Mouse (Mus musculus) liver, embryonic 14.5 days (tissue): Measurements from ENCODE around the gene Commd1. TPM values are rescaled to one million over a fixed set of nuclear protein-coding genes. Genes with fewer than 3 reads are reported as not detected.

Experiments
- ATAC-seq: fragments of 200-750 bp; cut with Nextera tagmentation; 2 replicates; pipeline ENCODE4 v1.8.0; 2017; ENCODE audit warnings: moderate number of reproducible peaks, mild to moderate bottlenecking, moderate library complexity; ENCODE audit not compliant: insufficient read depth
- DNase-seq, 3 experiments: peaks; one replicate each; pipeline ENCODE4 v3.0.0-alpha.2; 2012 to 2013; ENCODE audit warnings: low read depth in 3 of 3, low spot score in 3 of 3
- H3K27ac ChIP-seq: fragments of 300-500 bp; sonication (generic); 2 replicates; pipeline ENCODE4 v1.5.1; 2014; ENCODE audit warnings: moderate library complexity, mild to moderate bottlenecking, control low read depth, inconsistent platforms
- H3K27me3 ChIP-seq: fragments of 300-500 bp; sonication (generic); 2 replicates; pipeline ENCODE4 v1.6.1; 2014; ENCODE audit warnings: mild to moderate bottlenecking, low read length, moderate library complexity; ENCODE audit not compliant: control insufficient read depth, insufficient read depth
- H3K36me3 ChIP-seq: fragments of 300-500 bp; sonication (generic); replicated peaks from 2 replicates; pipeline ENCODE4 v1.6.1; 2014; ENCODE audit warnings: low read depth; ENCODE audit not compliant: control insufficient read depth, insufficient read depth
- H3K4me1 ChIP-seq, 2 experiments: fragments of 200-500 bp in 1 of 2; fragments of 300-500 bp in 1 of 2; sonication (generic) in 1 of 2; replicated peaks; 2 replicates each; pipeline ENCODE4 v1.6.1; 2012 to 2014; ENCODE audit warnings: antibody characterized with exemption in 1 of 2, inconsistent platforms in 1 of 2, low read length in 1 of 2; ENCODE audit not compliant: control insufficient read depth in 2 of 2, insufficient read depth in 2 of 2
- H3K4me2 ChIP-seq: fragments of 300-500 bp; sonication (generic); 2 replicates; pipeline ENCODE4 v1.6.1; 2014; ENCODE audit warnings: low read depth, mild to moderate bottlenecking, control low read depth, moderate library complexity
- H3K4me3 ChIP-seq, 2 experiments: fragments of 200-500 bp in 1 of 2; fragments of 300-500 bp in 1 of 2; sonication (generic) in 1 of 2; 2 replicates each; pipeline ENCODE4 v1.5.1; 2012 to 2014; ENCODE audit warnings: low read depth in 2 of 2, low read length in 2 of 2, mild to moderate bottlenecking in 2 of 2, control low read depth in 1 of 2, inconsistent platforms in 1 of 2, moderate library complexity in 1 of 2; ENCODE audit not compliant: insufficient read depth in 1 of 2
- H3K9ac ChIP-seq: fragments of 300-500 bp; sonication (generic); replicated peaks from 2 replicates; pipeline ENCODE4 v1.6.1; 2014; ENCODE audit warnings: mild to moderate bottlenecking, control low read depth, moderate library complexity
- H3K9me3 ChIP-seq: fragments of 300-500 bp; sonication (generic); 2 replicates; pipeline ENCODE4 v1.6.1; 2016; ENCODE audit warnings: low read length, mixed read lengths; ENCODE audit not compliant: control insufficient read depth
- CTCF ChIP-seq: IDR thresholded peaks from 2 replicates; pipeline ENCODE4 v1.5.1; 2016; ENCODE audit warnings: antibody characterized with exemption, low read depth, control low read depth
- EP300 ChIP-seq: IDR thresholded peaks from 2 replicates; pipeline ENCODE4 v1.6.1; 2016; ENCODE audit warnings: antibody characterized with exemption, low read depth
- WGBS: fragments of 180-500 bp; shearing (Covaris S2); extraction: QIAGEN DNeasy Blood & Tissue Kit; methylation state at CpG from one replicate; pipeline ENCODE4 v1.1.7; 2014; ENCODE audit not compliant: insufficient replicate concordance; 5-methylcytosine and 5-hydroxymethylcytosine counted together
- polyA plus RNA-seq, 2 experiments: library from polyadenylated mRNA; depleted of rRNA in 1 of 2; stranded (reverse) in 1 of 2; unstranded in 1 of 2; fragments of >200 nt; fragmentation: Nextera tagmentation in 1 of 2; extraction: Ambion mirVana in 1 of 2; gene quantifications; 2 replicates each; pipeline versions ENCODE4 v1.2.1 to v1.2.3; 2012 to 2014

Commd1 gene
- polyA plus RNA-seq, 2 experiments: 35.6 to 203 TPM

- no peak overlapping the region for H3K27ac ChIP-seq
- no peak for ATAC-seq
- 83% methylated on average over 4 of the region's 4 CpGs for whole genome bisulfite sequencing
Measured at GRCm38 (mm10) chr11:22861315-22861714, 120.9 kb downstream of the Commd1 start.

GRCm38 (mm10) chr11:22860335-22861227 is 121.6 kb downstream of the Commd1 start, which contains the start of gene B3gnt2:
Gene B3gnt2 (minus strand): TSS chr11:22860961.
- peaks cover 9 to 10% of the 10 kb centered on the region in 2 experiments for H3K4me1 ChIP-seq

More at GRCm38 (mm10) chr11:22861315-22861714, 120.9 kb downstream of the Commd1 start:
- Histone ChIP-seq H3K4me3 (no peak overlapping the region), H3K9ac (no peak overlapping the region), H3K36me3 (no peaks in the 10 kb centered on the region), H3K27me3 (no peaks in the 10 kb centered on the region), H3K9me3 (no peaks in the 10 kb centered on the region), H3K4me1 (peaks cover 9 to 12% of the 10 kb centered on the region in 2 experiments), H3K4me2 (peak overlapping the region; percentile 93; the same call in 1 of the 2 replicates)
- TF ChIP-seq CTCF (no peak), EP300 (no peak)
- no peak for DNase-seq

GRCm38 (mm10) chr11:22859633-22860334 is 122.4 kb downstream of the Commd1 start:
- peak; percentile 91 for ATAC-seq
- peaks cover 9 to 14% of the 10 kb centered on the region in 2 experiments for H3K4me1 ChIP-seq
- H3K27me3 ChIP-seq: no peaks in the 10 kb centered on the region
- H3K9me3 ChIP-seq: no peaks in the 10 kb centered on the region
- TF ChIP-seq CTCF (peak; percentile 31; the same call in 1 of the 2 replicates), EP300 (no peak)
- DNase-seq: peak; percentile 60 to 74 (median 71)
- H3K4me3 ChIP-seq: peak overlapping the region; percentile 67 to 79
- peak overlapping the region; percentile 67 for H3K9ac ChIP-seq
- no peaks in the 10 kb centered on the region for H3K36me3 ChIP-seq
- WGBS: under 1% methylated on average over 55 of the region's 55 CpGs
- H3K4me2 ChIP-seq: peak overlapping the region; percentile 93
- peak overlapping the region; percentile 19 for H3K27ac ChIP-seq

More at GRCm38 (mm10) chr11:22860335-22861227, 121.6 kb downstream of the Commd1 start, which contains the start of gene B3gnt2:
- Histone ChIP-seq H3K27ac (peak within 1 kb of the TSS; percentile 19), H3K36me3 (no peaks in the 10 kb centered on the region), H3K9ac (peak within 1 kb of the TSS; percentile 64), H3K4me3 (peak within 1 kb of the TSS; percentile 66 to 79), H3K27me3 (no peaks in the 10 kb centered on the region), H3K4me2 (peak within 1 kb of the TSS; percentile 93), H3K9me3 (no peaks in the 10 kb centered on the region)
- DNase-seq: no peak
- 7% methylated on average over 41 of the region's 41 CpGs for WGBS
- ATAC-seq: peak; percentile 18; the same call in 1 of the 2 replicates
- TF ChIP-seq EP300 (no peak), CTCF (no peak)

GRCm38 (mm10) chr11:22859301-22859632 is 122.9 kb downstream of the Commd1 start:
- H3K4me3 ChIP-seq: peak overlapping the region; percentile 67 to 79
- WGBS: under 1% methylated on average over 23 of the region's 41 CpGs
- H3K27me3 ChIP-seq: no peaks in the 10 kb centered on the region
- TF ChIP-seq CTCF (no peak), EP300 (no peak)
- H3K9me3 ChIP-seq: no peaks in the 10 kb centered on the region
- H3K4me2 ChIP-seq: peak overlapping the region; percentile 93
- H3K4me1 ChIP-seq: peaks cover 11 to 19% of the 10 kb centered on the region in 2 experiments
- H3K27ac ChIP-seq: peak overlapping the region; percentile 44
- H3K36me3 ChIP-seq: no peaks in the 10 kb centered on the region
- no peak for DNase-seq
- peak overlapping the region; percentile 67 for H3K9ac ChIP-seq
- ATAC-seq: peak; percentile 77
